In genomic region chr10:59426371-59426770, GRCm38 (mm10) we compare ENCODE assay signal across 25 mouse cellular contexts. TPM values are rescaled to one million over a fixed set of nuclear protein-coding genes. Genes with fewer than 3 reads are reported as not detected.
DNase-seq lines count a peak whose midpoint lies in the region; ATAC-seq and TF ChIP-seq lines count a peak whose summit lies in the region.
"Had no signal": no experiment of that assay in that cellular context is flagged by ENCODE, and none has a peak within 500 bp of the region (broad histone marks: within the 10 kb centered on the region; RNA-seq: fewer than 3 reads in every experiment).

No protein-coding gene starts in this region.

- no peak for DNase-seq in gastrocnemius, adult 2 months
- DNase-seq in gastrocnemius, postnatal 14 days = no peak
- peak; percentile 30 for DNase-seq in kidney, adult 9 months
- peak; percentile 17 for DNase-seq in lung, postnatal 36 days
- no peak for DNase-seq in lung, postnatal 14 days
- DNase-seq: adrenal gland, postnatal 10 days; cerebellum, adult 11 months; cerebellum, adult 8-10 months; cerebellum, postnatal 14 days; embryo, embryonic 11 days; gastrocnemius, postnatal 25 days; heart, postnatal 4 days had no signal

- H3K4me2 ChIP-seq in kidney, embryonic 16.5 days (replicated peaks; ENCODE audit: low read depth, low read length) = no peak overlapping the region
- H3K4me2 ChIP-seq in neural tube, embryonic 15.5 days = no peak overlapping the region
- H3K4me2 ChIP-seq: embryonic facial prominence, embryonic 15.5 days; heart, embryonic 13.5 days; hindbrain, embryonic 12.5 days had no signal

- no peak overlapping the region for H3K9ac ChIP-seq in kidney, embryonic 16.5 days (replicated peaks; ENCODE audit: low read length)
- no peak overlapping the region for H3K9ac ChIP-seq in neural tube, embryonic 15.5 days (replicated peaks)
- H3K9ac ChIP-seq: embryonic facial prominence, embryonic 15.5 days; heart, embryonic 13.5 days; hindbrain, embryonic 12.5 days had no signal

- H3K4me1 ChIP-seq in kidney, embryonic 16.5 days (ENCODE audit: insufficient read depth, low read length) = peaks cover 25% of the 10 kb centered on the region
- H3K4me1 ChIP-seq in neural tube, embryonic 15.5 days = peaks cover 9% of the 10 kb centered on the region

- intact Hi-C loops in gastrocnemius, adult 2 months (cut with DNase I) = no loop called here
- intact Hi-C loops in gastrocnemius, postnatal 14 days (cut with DNase I; ENCODE audit: low total_unique reads) = no loop called here

- peak overlapping the region; percentile 59; the same call in 1 of the 2 replicates for H3K27ac ChIP-seq in gastrocnemius, adult 2 months
- H3K27ac ChIP-seq in kidney, embryonic 16.5 days (ENCODE audit: low read length) = no peak overlapping the region
- no peak overlapping the region for H3K27ac ChIP-seq in neural tube, embryonic 15.5 days (replicated peaks)
- H3K27ac ChIP-seq: embryonic facial prominence, embryonic 15.5 days; forebrain, embryonic 10.5 days; heart, embryonic 13.5 days; hindbrain, embryonic 12.5 days had no signal

- TF ChIP-seq CTCF in gastrocnemius, adult 2 months (IDR thresholded peaks at IDR 0.05) = no peak

- no peaks in the 10 kb centered on the region for H3K9me3 ChIP-seq in kidney, embryonic 16.5 days (ENCODE audit: low read length)
- H3K9me3 ChIP-seq in neural tube, embryonic 15.5 days (replicated peaks) = no peaks in the 10 kb centered on the region
- H3K9me3 ChIP-seq: embryonic facial prominence, embryonic 15.5 days; forebrain, embryonic 10.5 days; heart, embryonic 13.5 days; hindbrain, embryonic 12.5 days had no signal

- no peak for ATAC-seq in kidney, embryonic 16.5 days (ENCODE audit: low FRiP score, low TSS enrichment)
- no peak for ATAC-seq in neural tube, embryonic 15.5 days (ENCODE audit: low FRiP score)
- ATAC-seq: forebrain, embryonic 16.5 days had no signal

- H3K4me3 ChIP-seq in gastrocnemius, adult 2 months = no peak overlapping the region
- H3K4me3 ChIP-seq in kidney, embryonic 16.5 days (ENCODE audit: low read length) = no peak overlapping the region
- no peak overlapping the region for H3K4me3 ChIP-seq in neural tube, embryonic 15.5 days (replicated peaks)
- H3K4me3 ChIP-seq: embryonic facial prominence, embryonic 15.5 days; erythroblast, embryonic 14.5 days; forebrain, embryonic 10.5 days; heart, embryonic 13.5 days; hindbrain, embryonic 12.5 days had no signal

- H3K36me3 ChIP-seq in kidney, embryonic 16.5 days (ENCODE audit: insufficient read depth, low read length) = no peaks in the 10 kb centered on the region
- H3K36me3 ChIP-seq in neural tube, embryonic 15.5 days = no peaks in the 10 kb centered on the region
- H3K36me3 ChIP-seq: embryonic facial prominence, embryonic 15.5 days; forebrain, embryonic 10.5 days; heart, embryonic 13.5 days; hindbrain, embryonic 12.5 days had no signal

- 37% methylated on average over 4 of the region's 4 CpGs for WGBS in kidney, embryonic 16.5 days
- 71% methylated on average over 4 of the region's 4 CpGs for WGBS in neural tube, embryonic 15.5 days

- H3K27me3 ChIP-seq in kidney, embryonic 16.5 days (ENCODE audit: insufficient read depth, low read length) = peaks cover 6% of the 10 kb centered on the region; the same call in 1 of the 2 replicates
- H3K27me3 ChIP-seq in neural tube, embryonic 15.5 days (replicated peaks) = no peaks in the 10 kb centered on the region
- H3K27me3 ChIP-seq: embryonic facial prominence, embryonic 15.5 days; heart, embryonic 13.5 days; hindbrain, embryonic 12.5 days had no signal

RNA-seq across cellular contexts. Expression of gene Oit3, which starts 15.2 kb away (rescaled TPM):
- total RNA-seq in gastrocnemius, adult 2 months (2021) = under 1 TPM in 1 of 2 experiments, not detected in 1; 0.11 TPM
- under 1 TPM; 0.51 to 0.58 TPM for total RNA-seq in gastrocnemius, postnatal 14 days (2021)
- 2.0 and 2.3 TPM in 2 replicates for polyA plus RNA-seq in kidney, embryonic 16.5 days (2015; fragmentation: Nextera tagmentation; extraction: Ambion mirVana)
- polyA plus RNA-seq in neural tube, embryonic 15.5 days (2015; fragmentation: Nextera tagmentation; extraction: Ambion mirVana) = 0.09 and 0.47 TPM in 2 replicates
- total RNA-seq: MEL had no signal

RNA-seq across cellular contexts. Expression of gene Pla2g12b, which starts 22.9 kb away (rescaled TPM):
- total RNA-seq in gastrocnemius, adult 2 months (2021) = not detected
- total RNA-seq in gastrocnemius, postnatal 14 days (2021) = under 1 TPM in 1 of 2 experiments, not detected in 1; 0.45 TPM
- 0.27 and 0.44 TPM in 2 replicates for polyA plus RNA-seq in kidney, embryonic 16.5 days (2015; fragmentation: Nextera tagmentation; extraction: Ambion mirVana)
- polyA plus RNA-seq in neural tube, embryonic 15.5 days (2015; fragmentation: Nextera tagmentation; extraction: Ambion mirVana) = 0.72 TPM in 1 of 2 replicates, not detected in the other
- total RNA-seq: common myeloid progenitor, adult 5-6 weeks; gastrocnemius, postnatal 25 days; granulocyte monocyte progenitor cell, adult 5-6 weeks; MEL had no signal
- polyA plus RNA-seq: brain, embryonic 14.5 days; C2C12; erythroblast, embryonic 14.5 days; forebrain, embryonic 10.5 days; forebrain, embryonic 16.5 days; hindbrain, embryonic 12.5 days had no signal

RNA-seq across cellular contexts. Expression of gene Gm10273, which starts 30.9 kb away (rescaled TPM):
- total RNA-seq in gastrocnemius, adult 2 months (2021) = 100 to 1,000 TPM; 149 to 171 TPM
- 100 to 1,000 TPM; 106 to 119 TPM for total RNA-seq in gastrocnemius, postnatal 14 days (2021)
- polyA plus RNA-seq in kidney, embryonic 16.5 days (2015; fragmentation: Nextera tagmentation; extraction: Ambion mirVana) = 8.4 and 21.9 TPM in 2 replicates
- polyA plus RNA-seq in neural tube, embryonic 15.5 days (2015; fragmentation: Nextera tagmentation; extraction: Ambion mirVana) = 7.3 and 7.7 TPM in 2 replicates
- polyA plus RNA-seq: embryonic facial prominence, embryonic 15.5 days; heart, embryonic 13.5 days; hindbrain, embryonic 12.5 days had no signal

Comparison
In these comparisons a context has a peak if more than half of its experiments do, and no peak if none do; other contexts are left out.
1. DNase-seq: peak in kidney, adult 9 months (single experiment) and lung, postnatal 36 days (single experiment); none in gastrocnemius, adult 2 months (single experiment), gastrocnemius, postnatal 14 days (single experiment) and lung, postnatal 14 days (single experiment).